Mouse (Mus musculus) layer of hippocampus, adult 9-10 months (tissue): Measurements from ENCODE around the gene Teddm2.
A peak's percentile ranks its signal among the peaks of the same experiment; 100 is the strongest.

Experiments
- DNase-seq: peaks from one replicate; pipeline ENCODE4 v3.0.0; 2022; ENCODE audit warnings: low spot score

The Teddm2 gene

DNA sequence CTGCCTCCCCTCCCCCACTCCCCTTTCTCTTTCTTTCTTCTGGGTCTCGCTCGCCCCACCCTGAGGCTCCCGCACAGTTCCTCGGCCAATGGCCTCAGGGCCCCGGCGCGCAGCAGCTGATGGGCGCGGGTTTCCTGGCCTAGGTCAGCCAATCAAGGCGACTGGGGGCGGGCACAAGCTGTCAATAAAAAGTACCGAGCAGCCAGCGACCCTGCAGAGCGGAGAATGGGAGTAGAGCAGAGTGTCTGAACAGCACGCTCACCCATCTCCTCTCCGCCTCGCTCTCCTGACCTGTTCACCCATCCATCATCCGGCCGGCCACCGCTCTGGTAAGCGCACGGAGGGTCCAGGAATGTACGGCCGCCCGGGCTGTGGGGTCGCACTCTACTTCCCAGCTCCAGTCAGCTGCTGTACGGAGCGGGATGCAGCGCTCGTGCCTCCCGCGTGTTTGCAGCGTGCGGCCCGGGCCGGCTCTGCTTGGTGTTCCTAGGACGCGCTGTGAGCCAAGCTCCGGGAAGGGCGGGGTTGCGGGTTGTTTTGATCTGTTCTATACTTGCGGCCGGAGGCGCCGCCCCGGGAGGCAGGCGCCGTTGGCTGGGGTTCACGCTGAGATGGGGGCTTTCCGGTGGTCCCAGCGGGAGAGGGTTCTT, at the start of gene Teddm2, which contains the start of gene Glul:
TSS of gene Teddm2 (minus strand) at position 498 of the 650 bp plus-strand sequence.
TSS of gene Glul (plus strand) at position 214 of the 650 bp plus-strand sequence.
- DNase-seq = peak; percentile 87

GRCm38 (mm10) chr1:153947837-153948236, 47.8 kb upstream of the Teddm2 start:
- DNase-seq = no peak

- DNase-seq = no peak
Observed at GRCm38 (mm10) chr1:153946971-153947370, 46.9 kb upstream of the Teddm2 start.

GRCm38 (mm10) chr1:153945181-153945580, 45.2 kb upstream of the Teddm2 start:
- DNase-seq = no peak

GRCm38 (mm10) chr1:153940986-153941385, 41.0 kb upstream of the Teddm2 start:
- no peak for DNase-seq

DNA sequence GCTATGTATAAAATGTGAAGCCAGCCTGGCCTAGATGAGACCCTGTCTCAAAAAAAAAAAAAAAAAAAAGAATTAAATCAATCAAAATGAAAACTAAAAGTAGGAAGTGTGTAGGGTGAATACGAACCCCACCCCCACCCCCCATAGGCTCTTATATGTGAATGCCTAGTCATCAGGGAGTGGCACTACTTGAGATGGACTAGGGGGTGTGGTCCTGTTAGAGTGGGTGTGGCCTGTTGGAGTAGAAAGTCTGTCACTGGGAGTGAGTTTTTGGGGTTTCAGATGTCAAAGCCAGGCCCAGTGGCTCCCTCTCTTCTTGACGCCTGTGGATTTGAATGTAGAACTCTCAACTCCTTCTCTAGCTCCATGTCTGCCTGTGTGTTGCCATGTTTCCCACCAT, 37.0 kb upstream of the Teddm2 start:
- no peak for DNase-seq

DNA sequence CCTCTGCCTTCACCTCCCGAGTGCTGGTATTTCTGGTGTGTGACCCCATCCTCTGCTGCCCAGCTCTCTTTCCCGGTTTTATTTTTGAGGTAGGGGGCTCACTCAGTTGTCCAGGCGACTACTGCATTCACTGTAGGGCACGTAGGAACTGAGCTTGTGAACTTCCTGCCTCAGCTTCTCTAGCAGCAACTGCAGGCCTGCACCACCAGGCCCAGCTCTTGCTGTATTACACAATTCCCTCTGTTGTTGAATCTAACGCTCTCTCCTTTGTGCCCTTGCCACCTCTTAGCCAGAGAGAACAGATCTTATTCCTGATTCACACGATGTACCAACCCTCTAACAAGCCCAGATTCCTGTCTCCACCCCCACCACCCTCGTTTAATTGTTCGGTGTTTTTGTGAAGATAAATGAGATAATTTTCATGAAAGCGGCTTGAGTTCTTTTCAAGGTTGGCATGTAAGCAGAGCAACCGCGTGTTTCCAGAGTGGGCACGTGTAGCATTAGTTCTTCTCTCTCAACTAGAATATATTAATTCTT, 35.9 kb upstream of the Teddm2 start:
- no peak for DNase-seq

DNA sequence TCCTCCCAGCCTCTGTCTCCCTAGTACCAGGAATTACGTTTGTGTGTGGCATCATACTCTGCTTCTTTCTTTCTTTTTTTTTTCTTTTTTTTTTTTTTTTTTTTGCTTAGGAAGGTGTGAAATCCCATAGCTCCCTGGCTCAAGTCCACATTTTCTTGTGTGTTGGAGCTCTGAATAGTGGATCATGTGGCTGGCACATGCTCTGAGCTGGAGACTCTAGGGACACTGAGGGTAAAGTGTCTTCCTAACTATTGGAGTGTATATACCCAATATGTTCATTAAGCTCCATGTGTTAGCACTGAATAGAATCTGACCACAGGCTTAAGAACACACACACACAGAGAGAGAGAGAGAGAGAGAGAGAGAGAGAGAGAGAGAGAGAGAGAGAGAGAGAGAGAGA, 33.7 kb upstream of the Teddm2 start:
- no peak for DNase-seq

DNA sequence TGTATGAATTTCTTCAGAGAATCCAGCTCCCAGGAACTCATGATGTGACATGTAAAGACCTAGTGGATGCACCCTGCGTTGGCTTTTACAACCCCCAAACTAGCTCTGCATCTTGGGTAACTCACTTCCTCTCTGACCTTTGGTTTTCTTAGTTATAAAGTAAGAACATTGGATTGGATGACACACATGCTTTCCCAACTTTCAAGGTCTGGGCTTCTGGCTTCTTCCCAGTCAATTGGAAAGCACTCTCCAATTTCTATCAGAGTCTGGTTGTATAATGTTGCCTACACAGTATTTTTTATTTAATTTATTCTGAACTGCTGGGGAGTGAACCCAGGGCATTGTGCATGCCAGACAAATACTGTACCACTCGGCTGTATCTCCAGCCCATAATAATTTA, 30.4 kb upstream of the Teddm2 start:
- no peak for DNase-seq

DNA sequence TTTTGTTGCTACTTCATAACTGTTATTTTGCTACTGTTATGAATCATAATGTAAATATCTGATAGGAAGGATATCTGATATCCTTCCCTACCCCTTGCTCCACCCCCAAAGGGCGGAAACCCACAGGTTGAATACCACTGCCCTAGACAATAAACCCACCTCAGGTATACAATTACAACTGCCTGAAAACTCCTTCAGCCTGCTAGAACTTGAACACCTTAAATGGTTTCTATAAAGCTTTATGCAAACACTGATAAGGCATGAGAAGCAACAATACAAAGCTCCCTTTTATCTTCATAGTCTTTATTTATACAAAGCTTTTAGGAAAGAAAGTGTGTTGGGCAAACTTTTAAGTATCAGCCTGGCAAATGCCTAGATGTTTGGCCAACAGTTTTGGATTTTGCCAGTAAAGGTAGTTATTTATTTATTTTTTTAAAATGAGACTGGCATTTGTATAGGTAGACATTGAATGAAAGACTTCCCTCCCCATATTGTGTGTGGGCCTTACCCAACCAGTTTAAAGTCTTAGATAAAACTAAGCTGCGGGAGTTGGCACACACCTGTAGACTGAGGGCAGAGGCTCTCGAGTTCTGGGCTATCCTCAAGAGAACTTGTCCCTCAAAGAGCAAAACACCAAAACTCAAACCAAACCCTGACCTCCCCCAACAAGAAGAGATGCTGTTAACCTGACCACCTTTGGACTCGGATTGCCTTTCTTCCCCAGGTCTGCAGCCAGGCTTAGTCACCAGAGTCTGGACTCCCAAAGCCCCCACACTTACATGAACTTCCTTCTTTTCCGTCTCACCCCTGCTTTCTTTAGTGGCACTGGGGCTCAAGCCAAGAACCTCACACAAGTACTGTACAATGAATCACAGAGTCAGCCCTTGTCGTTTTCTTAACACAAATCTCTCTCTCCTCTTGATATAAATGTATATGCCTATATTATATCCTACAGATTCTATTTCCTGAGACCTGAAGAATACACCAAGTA, 24.7 kb upstream of the Teddm2 start:
- no peak for DNase-seq

DNA sequence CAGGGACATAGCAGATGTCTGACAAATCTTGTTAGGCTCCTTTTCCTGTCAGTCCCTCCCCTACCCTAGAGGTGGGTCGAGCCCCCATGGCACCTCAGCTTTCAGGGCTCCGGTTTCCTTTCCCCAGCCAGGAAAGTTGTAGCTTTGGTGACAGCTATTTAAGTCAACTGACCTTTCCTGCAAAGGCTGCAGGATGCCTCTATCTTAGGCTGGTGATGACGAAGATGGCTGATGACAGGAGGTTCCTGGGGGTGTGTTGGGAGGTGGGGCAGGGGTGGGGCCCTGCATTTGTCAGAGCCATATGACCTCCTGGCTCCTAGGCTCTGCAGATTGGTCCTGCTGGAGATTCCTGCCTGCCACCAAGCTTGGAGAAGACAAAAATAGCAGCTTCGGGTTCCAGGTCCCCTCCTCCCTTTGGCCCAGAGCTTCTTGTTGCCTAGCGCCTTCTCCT, 22.6 kb upstream of the Teddm2 start:
- DNase-seq = no peak

DNA sequence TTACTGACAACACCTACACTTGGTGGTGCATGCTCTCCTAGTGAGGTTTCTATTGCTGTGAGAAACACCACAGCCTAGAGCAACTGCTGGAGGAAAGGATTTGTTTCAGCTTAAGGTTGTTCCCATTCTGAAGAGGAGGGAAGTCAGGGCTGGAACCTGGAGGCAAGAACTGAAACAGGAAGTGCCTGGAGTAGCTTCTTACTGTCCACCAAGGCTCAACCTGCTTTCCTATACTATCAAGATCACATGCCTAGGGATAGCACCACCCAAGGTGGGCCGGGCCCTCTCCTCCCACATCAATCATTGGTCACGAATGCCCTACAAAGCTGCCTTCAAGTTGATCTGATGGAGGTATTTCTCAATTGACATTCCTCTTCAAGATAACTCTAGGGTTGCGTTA, 21.6 kb upstream of the Teddm2 start:
- no peak for DNase-seq

- no peak for DNase-seq
Observed at GRCm38 (mm10) chr1:153918521-153919206, 18.6 kb upstream of the Teddm2 start.

GRCm38 (mm10) chr1:153913869-153914268, 13.8 kb upstream of the Teddm2 start:
- no peak for DNase-seq

GRCm38 (mm10) chr1:153911276-153911795, 11.3 kb upstream of the Teddm2 start:
- DNase-seq = no peak

DNA sequence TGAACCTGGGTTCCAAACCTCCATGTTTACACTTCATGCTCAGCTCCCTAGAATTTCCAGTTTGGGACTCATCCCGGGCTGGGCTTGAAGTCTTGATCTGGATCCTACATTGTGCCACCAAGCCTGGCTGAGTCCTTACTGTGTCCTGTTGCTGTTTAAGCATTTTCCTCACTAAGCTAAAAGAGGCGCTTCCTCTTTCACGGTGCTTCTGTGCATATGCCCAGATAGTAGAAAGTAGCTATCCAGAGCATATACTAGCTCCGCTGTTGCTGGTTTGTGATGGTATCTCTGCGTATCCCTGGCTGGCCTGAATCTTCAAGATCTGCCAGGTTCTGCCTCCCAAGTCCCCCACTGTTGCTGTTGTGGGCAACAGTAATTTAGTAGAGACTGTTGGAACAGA, 10.4 kb upstream of the Teddm2 start:
- DNase-seq = no peak

DNA sequence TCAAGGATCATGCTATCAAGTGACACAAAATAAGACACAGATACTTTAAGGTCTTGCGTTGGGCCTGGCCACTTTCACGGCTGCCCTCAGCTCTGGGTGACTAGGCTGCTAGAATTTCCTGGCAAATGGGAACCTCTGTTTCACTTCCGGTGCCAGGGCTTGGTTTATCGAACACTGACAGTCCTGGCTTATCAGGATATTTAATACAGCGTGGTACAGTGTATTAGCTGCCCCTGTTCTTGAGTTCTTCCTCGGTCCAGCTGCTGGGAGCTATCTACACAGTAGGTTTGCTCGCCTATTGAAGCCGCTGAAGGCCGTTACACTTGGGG, 9.9 kb upstream of the Teddm2 start:
- DNase-seq = no peak

DNA sequence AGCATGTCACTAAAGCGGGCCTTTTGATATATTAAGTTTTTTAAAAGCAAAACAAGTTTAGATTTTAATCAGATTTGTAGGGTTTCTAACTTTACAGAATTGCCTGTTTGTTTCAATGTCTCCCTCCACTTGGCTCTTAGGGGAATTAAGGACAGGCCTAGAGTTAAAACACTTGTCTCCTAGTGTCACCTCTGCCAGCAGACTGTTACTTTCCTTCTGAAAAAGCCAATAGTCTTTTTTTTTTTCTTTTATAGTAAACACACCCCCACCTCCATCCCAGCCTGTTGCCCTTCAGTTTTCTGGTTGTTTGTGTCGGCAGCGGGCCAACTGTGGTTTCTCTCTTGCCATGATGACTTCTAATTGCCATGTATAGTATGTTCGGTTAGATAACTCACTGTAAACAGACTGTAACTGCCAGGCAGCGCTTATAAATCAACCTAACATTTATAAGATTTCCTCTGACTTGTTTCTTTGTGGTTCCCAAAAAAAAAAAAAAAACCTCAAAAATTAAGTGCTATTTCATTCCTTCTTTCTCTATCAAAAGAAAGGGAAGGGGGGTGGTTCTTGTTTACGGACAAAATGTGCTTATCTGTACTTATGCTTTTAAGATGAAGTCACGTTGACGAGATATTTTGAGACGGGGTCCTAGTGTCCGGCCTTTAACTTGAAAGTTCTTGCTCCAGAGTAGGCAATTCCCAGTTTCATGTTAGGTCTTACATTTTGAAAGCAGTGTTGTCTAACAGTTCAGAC, 9.4 kb upstream of the Teddm2 start:
- DNase-seq = no peak

DNA sequence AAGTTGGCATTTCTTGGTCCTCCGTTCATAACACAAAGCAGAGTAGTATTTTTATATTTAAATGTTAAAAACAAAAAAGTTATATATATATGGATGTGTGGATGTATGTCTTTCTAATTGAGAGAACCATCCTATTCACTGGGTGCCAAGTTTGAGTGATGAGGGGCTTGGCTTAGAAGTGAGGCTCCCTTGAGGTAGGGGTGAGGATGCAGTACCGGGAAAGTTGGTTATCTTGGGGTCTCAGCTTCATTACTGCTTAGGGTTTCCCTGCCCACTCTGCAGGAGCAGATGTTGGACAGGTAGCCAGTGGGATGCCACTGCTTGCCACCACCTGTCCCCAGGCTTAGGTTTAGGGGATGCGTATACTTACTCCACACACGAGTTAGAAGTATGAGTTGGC, 8.7 kb upstream of the Teddm2 start:
- no peak for DNase-seq

DNA sequence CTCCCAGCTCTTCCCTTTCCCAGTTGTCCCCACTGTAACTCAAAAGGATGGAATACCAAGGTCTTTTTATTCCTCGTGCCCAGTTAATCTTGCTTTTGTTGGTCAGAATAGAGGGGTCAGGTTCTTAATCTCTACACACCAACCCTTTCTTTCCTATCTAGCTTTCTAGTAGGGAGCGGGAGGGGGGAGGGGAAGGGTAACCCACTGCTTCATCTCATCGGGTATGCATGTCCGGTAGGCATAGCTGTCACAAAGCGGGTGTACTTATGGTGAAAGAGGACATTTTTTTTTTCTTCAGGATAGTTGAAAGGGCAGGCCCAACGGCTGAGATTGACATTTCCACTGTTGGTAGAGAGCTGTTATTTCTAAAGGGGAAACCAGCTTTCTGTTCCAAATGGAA, 8.2 kb upstream of the Teddm2 start:
- no peak for DNase-seq

GRCm38 (mm10) chr1:153905884-153906283, 5.9 kb upstream of the Teddm2 start:
- DNase-seq = no peak
